Mouse (Mus musculus): ENCODE results near the gene Mob2. TPM values are rescaled to one million over a fixed set of nuclear protein-coding genes. Genes with fewer than 3 reads are reported as not detected.

The Mob2 gene
- polyA plus RNA-seq, 1 experiment from 2014 or later = 35.2 TPM

DNA sequence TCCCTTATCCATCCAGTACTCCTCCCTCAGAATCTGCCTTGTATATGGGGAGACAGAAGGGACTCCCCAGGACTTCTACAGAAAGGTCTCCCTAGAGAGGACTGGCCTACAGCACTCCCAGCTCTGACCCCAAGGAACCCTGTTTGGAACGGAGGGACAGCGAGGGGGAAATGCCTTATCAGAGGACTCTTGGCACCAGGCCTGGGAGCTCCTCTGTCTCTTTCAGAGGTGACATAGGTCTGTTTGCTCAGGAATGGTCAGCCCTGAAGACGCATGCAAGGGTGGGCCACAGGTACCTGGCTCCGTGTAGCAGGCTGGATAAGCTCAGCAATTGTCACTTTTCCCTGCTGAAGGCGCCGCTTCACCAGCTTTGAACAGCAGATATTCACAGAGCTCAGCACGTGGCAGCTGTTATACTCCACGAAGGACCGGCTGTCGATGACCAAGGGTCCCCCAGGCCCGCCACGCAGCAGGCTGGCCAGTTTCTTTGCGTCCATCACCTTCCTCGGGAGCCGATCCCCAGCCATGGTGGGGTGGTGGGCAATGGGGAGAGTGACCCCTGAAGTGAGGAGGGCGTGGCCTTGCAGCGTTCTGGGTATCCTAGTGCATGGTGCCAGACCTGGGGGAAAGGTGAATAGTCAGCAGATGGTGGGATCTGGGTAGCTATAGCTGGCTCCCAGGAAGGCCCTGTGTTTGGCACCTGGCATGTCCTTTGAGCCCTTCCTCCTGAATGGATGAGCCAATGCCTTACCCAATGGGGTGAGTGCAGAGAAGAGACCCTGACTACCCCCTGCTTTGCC, 29.0 kb upstream of the Mob2 start:
- ChIA-PET POLR2A (no interaction called here), CTCF (interaction anchor here (1.3 to 2.0 kb wide), 4 partner anchors 8 to 74 kb away, joined by 3 to 8 read pairs (median 6); no protein-coding TSS in a partner anchor)
- TF ChIP-seq CTCF (IDR thresholded peaks at IDR 0.05) = no peak
- no peak for ATAC-seq
- no peak for DNase-seq (ENCODE audit: low read depth, low spot score)
- in situ Hi-C loops (cut with MboI; ENCODE audit: low pct_unique_long_range_greater_than_20kb) = loop anchor here (25.0 kb wide), 1 partner anchor 528 kb away; the partner anchor contains the start of gene Ap2a2
- H3K27me3 ChIP-seq = no peaks in the 10 kb centered on the region

DNA sequence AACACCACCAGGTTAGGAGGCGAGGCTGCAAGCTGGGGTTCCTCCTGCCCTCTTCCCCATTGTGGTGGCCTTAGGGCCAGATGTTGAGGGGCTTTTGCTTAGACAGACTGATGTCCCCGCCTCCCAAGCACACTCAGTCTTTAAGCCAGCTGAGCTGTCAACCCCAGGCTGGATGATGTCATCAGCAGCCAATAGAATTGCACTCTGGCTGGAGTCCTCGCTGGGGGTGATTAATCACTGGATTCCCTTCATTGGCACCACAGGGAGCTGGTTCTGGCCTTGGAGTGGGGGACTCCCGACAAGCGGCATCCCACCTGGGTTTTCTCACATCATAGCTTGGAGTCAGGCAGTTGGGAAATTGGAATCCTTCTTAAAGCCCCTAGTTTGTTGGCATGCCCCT, 28.0 kb upstream of the Mob2 start:
- no peaks in the 10 kb centered on the region for H3K27me3 ChIP-seq
- no peak for TF ChIP-seq CTCF (IDR thresholded peaks at IDR 0.05)
- peak; percentile 87 for DNase-seq (ENCODE audit: low read depth, low spot score)
- peak; percentile 23 for ATAC-seq
- ChIA-PET POLR2A (no interaction called here), CTCF (interaction anchor here (1.3 to 2.0 kb wide), 2 partner anchors 9 to 18 kb away, joined by 4 to 8 read pairs; no protein-coding TSS in a partner anchor)
- in situ Hi-C loops (cut with MboI; ENCODE audit: low pct_unique_long_range_greater_than_20kb) = loop anchor here (25.0 kb wide), 1 partner anchor 527 kb away; the partner anchor contains the start of gene Ap2a2

DNA sequence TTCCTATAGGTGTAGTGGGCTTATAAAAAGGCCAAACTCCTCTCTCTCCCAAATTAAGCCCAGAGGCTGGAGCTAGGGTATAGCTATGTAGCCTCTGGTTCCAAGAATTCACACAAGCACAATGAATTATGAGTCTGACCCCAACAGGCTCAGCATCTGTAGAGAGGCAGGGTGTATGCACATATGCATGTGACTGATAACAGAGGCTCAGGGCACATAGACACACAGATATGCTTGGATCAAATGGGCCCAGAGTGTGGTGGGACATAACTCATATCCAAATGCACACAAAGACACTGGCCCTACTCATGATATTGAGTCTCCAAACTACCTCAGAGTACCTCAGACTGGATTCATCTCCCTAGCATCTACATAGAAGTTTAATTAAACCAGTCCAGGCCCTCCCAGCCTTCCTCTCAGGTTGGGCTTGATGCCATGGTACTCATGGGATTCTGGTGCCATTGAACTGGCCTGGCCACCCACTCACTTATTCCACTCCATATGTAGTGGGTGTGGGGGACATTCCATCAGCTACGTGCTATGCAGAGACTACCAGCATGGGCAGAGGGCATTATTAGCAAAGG, 26.3 kb upstream of the Mob2 start:
- DNase-seq (ENCODE audit: low read depth, low spot score) (no peak), ATAC-seq (no peak)
- no peak for TF ChIP-seq CTCF (IDR thresholded peaks at IDR 0.05)
- ChIA-PET POLR2A (interaction anchor here (1.3 to 3.9 kb wide), 3 partner anchors 7 to 35 kb away, joined by 5 to 27 read pairs (median 7); partner anchors contain the start of gene Dusp8), CTCF (interaction anchor here (1.1 to 1.6 kb wide), 4 partner anchors 10 to 19 kb away, joined by 3 to 5 read pairs (median 4); no protein-coding TSS in a partner anchor)
- in situ Hi-C loops (cut with MboI; ENCODE audit: low pct_unique_long_range_greater_than_20kb) = loop anchor here (25.0 kb wide), 1 partner anchor 525 kb away; the partner anchor contains the start of gene Ap2a2
- no peaks in the 10 kb centered on the region for H3K27me3 ChIP-seq

DNA sequence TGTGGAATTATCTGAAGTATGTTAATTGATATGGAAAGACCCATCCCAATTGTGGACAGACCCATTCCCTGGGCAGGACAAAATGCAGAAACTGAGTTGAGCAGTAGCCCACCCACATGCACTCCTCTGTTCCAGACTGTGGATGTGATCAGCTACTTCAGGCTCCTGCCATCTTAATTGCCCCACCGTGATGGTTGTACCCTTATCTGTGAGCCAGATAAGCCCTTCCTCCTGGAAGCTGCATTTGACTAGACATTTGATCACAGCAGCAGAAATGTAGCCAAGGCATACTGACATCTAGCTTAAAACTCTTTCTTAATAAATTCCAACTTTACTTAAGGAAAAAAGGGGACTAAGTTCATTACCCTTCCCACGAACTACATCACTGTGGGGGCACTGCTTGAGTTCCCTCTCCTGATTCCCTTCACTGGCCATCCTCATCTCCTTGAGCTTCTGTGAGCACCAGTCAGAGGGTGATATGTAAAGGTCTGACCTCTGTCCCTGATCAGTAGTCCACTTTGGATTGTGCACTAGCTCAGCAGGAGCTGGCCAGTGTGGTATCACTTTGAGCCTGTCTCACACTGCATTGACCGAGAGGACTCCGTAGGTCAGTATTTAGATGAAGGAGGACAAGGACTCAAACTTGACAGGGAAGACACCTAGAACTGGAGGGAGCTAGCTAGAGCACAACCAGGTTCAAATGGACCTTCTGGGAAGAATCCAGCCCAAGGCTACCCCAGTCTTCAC, 25.5 kb upstream of the Mob2 start:
- in situ Hi-C loops (cut with MboI; ENCODE audit: low pct_unique_long_range_greater_than_20kb) = loop anchor here (25.0 kb wide), 1 partner anchor 524 kb away; the partner anchor contains the start of gene Ap2a2
- POLR2A ChIA-PET = interaction anchor here (0.7 to 3.9 kb wide), 3 partner anchors 8 to 34 kb away, joined by 3 to 27 read pairs (median 5); partner anchors contain the start of gene Dusp8
- ATAC-seq (no peak), DNase-seq (ENCODE audit: low read depth, low spot score) (no peak)
- H3K27me3 ChIP-seq = no peaks in the 10 kb centered on the region
- no peak for TF ChIP-seq CTCF (IDR thresholded peaks at IDR 0.05)
- CTCF ChIA-PET = interaction anchor here (1.1 to 1.6 kb wide), 4 partner anchors 11 to 71 kb away, joined by 3 to 5 read pairs (median 4); no protein-coding TSS in a partner anchor

DNA sequence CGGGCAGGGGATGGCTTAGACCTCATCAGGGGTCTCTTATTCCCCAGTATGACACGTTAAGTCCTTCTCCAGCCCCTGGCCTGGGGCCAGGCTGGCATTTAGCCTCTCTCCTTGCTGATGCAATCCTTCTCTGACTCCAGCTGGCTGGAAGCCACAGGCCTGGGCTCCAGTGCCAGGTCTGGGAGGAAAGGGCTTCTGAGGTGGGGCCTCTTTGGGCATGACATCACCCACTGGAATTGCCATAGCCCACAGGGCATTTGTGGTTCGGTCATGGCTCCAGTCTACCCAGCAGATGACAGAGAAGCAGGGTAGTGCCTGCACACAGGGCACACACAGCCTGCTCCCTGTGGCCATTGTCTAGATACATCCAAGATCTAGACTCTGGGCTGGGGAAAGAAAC, 24.0 kb upstream of the Mob2 start:
- CTCF ChIA-PET = interaction anchor here (1.0 to 1.7 kb wide), 3 partner anchors 11 to 14 kb away, joined by 3 to 6 read pairs (median 5); partner anchors contain the start of gene Dusp8
- DNase-seq (ENCODE audit: low read depth, low spot score) (peak; percentile 95), ATAC-seq (peak; percentile 71)
- POLR2A ChIA-PET = interaction anchor here (3.9 kb wide), 1 partner anchor 10 kb away, joined by 27 read pairs; the partner anchor contains the start of gene Dusp8
- TF ChIP-seq CTCF (IDR thresholded peaks at IDR 0.05) = no peak
- H3K27me3 ChIP-seq = no peaks in the 10 kb centered on the region
- in situ Hi-C loops (cut with MboI; ENCODE audit: low pct_unique_long_range_greater_than_20kb) = loop anchor here (25.0 kb wide), 1 partner anchor 523 kb away; the partner anchor contains the start of gene Ap2a2

DNA sequence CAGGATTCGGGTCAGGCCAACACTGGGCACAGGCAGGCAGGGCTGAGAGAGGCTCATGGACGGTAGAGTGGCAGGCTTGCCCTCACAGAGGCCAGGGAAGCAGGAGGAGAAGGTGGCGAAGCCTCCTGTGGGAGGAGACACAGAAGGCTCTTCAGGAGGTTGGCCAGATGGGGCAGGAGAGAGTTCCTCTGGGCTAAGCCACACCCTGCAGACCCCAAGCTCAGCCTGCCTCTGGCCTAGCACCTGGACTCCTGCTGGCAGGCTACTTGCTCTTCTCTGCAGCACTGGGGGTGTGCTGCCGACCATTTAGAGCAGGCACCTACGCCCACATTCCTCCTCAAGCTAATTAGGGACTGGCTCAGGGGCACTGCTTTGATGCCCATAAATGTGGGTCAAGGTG, 23.5 kb upstream of the Mob2 start:
- in situ Hi-C loops (cut with MboI; ENCODE audit: low pct_unique_long_range_greater_than_20kb) = loop anchor here (25.0 kb wide), 1 partner anchor 522 kb away; the partner anchor contains the start of gene Ap2a2
- DNase-seq (ENCODE audit: low read depth, low spot score) (no peak), ATAC-seq (peak; percentile 53)
- TF ChIP-seq CTCF (IDR thresholded peaks at IDR 0.05) = no peak
- ChIA-PET POLR2A (interaction anchor here (3.9 kb wide), 1 partner anchor 10 kb away, joined by 27 read pairs; the partner anchor contains the start of gene Dusp8), CTCF (interaction anchor here (1.1 to 1.9 kb wide), 3 partner anchors 11 to 14 kb away, joined by 3 to 6 read pairs (median 6); partner anchors contain the start of gene Dusp8)
- H3K27me3 ChIP-seq = no peaks in the 10 kb centered on the region

DNA sequence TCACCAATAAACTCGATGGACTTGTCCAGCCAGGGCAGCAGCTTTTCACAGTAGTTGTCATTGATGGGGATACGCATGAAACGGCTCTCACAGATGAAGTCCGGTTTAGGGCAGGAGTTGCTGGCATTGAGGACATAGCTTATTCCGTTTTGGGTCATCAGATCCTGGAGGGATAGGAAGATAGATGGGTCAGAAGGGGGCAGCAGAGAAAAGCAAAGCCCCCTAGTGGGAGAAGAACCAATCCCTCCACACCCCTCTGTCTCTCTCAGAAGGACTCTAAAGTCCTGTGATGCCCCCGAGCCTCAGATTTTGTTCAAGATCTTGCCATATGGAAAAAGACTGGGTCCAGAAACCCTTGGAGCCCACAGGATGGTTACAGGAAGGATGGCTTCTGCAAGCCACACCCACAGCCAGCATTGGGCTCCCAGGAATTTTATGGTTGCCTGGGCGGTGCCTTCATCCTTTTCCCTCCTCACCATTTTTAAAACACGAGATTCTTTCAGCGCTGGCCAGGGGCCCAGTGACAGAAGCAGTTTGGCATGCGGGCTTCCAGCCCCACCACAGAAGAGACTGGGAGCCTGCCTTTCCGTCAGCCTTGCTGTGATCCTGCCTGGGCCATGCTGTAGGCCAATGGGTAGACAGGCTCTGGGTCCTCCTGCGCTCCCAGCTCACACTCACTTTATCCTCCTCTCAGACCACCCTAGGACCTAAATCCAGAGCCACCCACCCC, 22.9 kb upstream of the Mob2 start:
- DNase-seq (ENCODE audit: low read depth, low spot score) (no peak), ATAC-seq (peak; percentile 63)
- no peak for TF ChIP-seq CTCF (IDR thresholded peaks at IDR 0.05)
- ChIA-PET POLR2A (interaction anchor here (3.9 kb wide), 1 partner anchor 11 kb away, joined by 27 read pairs; the partner anchor contains the start of gene Dusp8), CTCF (interaction anchor here (1.1 to 1.9 kb wide), 2 partner anchors 11 to 14 kb away, joined by 3 to 6 read pairs; partner anchors contain the start of gene Dusp8)
- in situ Hi-C loops (cut with MboI; ENCODE audit: low pct_unique_long_range_greater_than_20kb) = loop anchor here (25.0 kb wide), 1 partner anchor 521 kb away; the partner anchor contains the start of gene Ap2a2
- H3K27me3 ChIP-seq = no peaks in the 10 kb centered on the region

DNA sequence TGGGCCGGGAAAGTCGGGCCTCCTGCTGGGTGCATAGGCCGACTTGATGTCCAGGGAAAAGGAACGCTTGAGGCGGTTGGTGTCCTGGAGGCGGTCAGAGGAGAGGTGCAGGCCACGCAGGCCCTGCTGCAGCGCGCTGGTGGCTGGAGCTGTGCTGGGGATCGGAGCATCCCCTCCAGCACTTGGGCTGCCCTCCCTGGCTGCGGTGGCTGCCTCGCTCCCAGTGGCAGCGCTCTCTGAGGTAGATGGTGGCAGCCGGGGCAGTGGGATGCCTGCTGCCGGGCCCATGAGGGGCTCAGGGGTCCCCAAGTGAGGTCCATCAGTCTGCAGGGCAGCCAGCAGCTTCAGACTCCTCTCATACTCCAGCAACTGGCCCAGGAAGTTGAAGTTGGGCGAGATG, 21.7 kb upstream of the Mob2 start:
- TF ChIP-seq CTCF (IDR thresholded peaks at IDR 0.05) = no peak
- in situ Hi-C loops (cut with MboI; ENCODE audit: low pct_unique_long_range_greater_than_20kb) = loop anchor here (25.0 kb wide), 1 partner anchor 520 kb away; the partner anchor contains the start of gene Ap2a2
- no peak for DNase-seq (ENCODE audit: low read depth, low spot score)

DNA sequence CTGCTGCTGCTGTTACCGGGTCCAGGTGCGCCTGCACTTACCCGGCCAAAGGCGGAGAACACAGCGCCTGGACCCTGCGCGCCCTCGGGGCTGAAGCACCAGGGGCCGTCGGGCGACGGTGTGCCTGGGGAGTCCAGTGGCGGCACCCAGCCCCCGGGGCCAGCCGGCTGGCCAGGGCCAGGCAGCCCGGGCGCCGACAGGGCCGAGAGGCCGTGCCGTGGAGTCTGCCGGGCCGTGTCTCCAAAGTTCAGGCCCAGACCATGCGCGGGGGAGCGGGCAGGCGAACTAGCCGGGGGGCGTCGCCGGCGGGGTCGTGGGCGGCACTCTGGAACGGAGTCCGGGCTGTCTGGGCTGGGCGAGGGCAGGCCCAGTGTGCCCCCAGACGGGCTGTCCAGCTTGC, 21.3 kb upstream of the Mob2 start:
- CTCF ChIA-PET = interaction anchor here (3.1 kb wide), 1 partner anchor 11 kb away, joined by 9 read pairs; no protein-coding TSS in a partner anchor
- H3K27me3 ChIP-seq = no peaks in the 10 kb centered on the region
- DNase-seq (ENCODE audit: low read depth, low spot score) = no peak
- in situ Hi-C loops (cut with MboI; ENCODE audit: low pct_unique_long_range_greater_than_20kb) = loop anchor here (25.0 kb wide), 1 partner anchor 520 kb away; the partner anchor contains the start of gene Ap2a2
- POLR2A ChIA-PET = interaction anchor here (1.4 kb wide), 1 partner anchor 13 kb away, joined by 3 read pairs; the partner anchor contains the start of gene Dusp8
- no peak for TF ChIP-seq CTCF (IDR thresholded peaks at IDR 0.05)
- no peak for ATAC-seq

More for the DNA sequence above, 21.7 kb upstream of the Mob2 start:
- CTCF ChIA-PET = interaction anchor here (1.9 kb wide), 1 partner anchor 13 kb away, joined by 6 read pairs; the partner anchor contains the start of gene Dusp8
- H3K27me3 ChIP-seq = no peaks in the 10 kb centered on the region
- ATAC-seq = no peak
- POLR2A ChIA-PET = no interaction called here
